Mouse (Mus musculus) gastrocnemius, adult 8-10 months (tissue): ENCODE measurements at regions not wholly inside any gene's neighbourhood (a gene's known extent, or its start where the extent isn't known, plus 50 kb on each side); places are given as distances from the start of the nearest gene placed in this dataset.

Experiments
- DNase-seq, 2 experiments: peaks; one replicate each; pipeline ENCODE4 v3.0.0; 2022; ENCODE audit warnings: low spot score in 2 of 2

GRCm38 (mm10) chr16:37459533-37459890 lies 74.8 kb upstream of the Stxbp5l start:
- DNase-seq, result no peak

- no peak for DNase-seq
These were observed 74.1 kb upstream of the Stxbp5l start for GRCm38 (mm10) chr16:37458592-37459532.

GRCm38 (mm10) chr16:37455971-37456370 lies 71.2 kb upstream of the Stxbp5l start:
- no peak for DNase-seq

GRCm38 (mm10) chr16:37449846-37450245 lies 65.1 kb upstream of the Stxbp5l start:
- DNase-seq, result no peak

- DNase-seq, result no peak
These were observed 61.0 kb upstream of the Stxbp5l start for GRCm38 (mm10) chr16:37445756-37446155.

GRCm38 (mm10) chr16:37442936-37443335 lies 58.2 kb upstream of the Stxbp5l start:
- DNase-seq, result no peak

GRCm38 (mm10) chr16:37442481-37442880 lies 57.7 kb upstream of the Stxbp5l start:
- no peak for DNase-seq

- DNase-seq, result peak; percentile 4
These were observed 55.9 kb upstream of the Stxbp5l start for GRCm38 (mm10) chr16:37440628-37441164.
